Mouse (Mus musculus): ENCODE measurements around the gene Bdh2. TPM values are rescaled to one million over a fixed set of nuclear protein-coding genes. Genes with fewer than 3 reads are reported as not detected.

Bdh2 gene
- polyA plus RNA-seq, 1 experiment from 2014 or later = 2.2 TPM

DNA sequence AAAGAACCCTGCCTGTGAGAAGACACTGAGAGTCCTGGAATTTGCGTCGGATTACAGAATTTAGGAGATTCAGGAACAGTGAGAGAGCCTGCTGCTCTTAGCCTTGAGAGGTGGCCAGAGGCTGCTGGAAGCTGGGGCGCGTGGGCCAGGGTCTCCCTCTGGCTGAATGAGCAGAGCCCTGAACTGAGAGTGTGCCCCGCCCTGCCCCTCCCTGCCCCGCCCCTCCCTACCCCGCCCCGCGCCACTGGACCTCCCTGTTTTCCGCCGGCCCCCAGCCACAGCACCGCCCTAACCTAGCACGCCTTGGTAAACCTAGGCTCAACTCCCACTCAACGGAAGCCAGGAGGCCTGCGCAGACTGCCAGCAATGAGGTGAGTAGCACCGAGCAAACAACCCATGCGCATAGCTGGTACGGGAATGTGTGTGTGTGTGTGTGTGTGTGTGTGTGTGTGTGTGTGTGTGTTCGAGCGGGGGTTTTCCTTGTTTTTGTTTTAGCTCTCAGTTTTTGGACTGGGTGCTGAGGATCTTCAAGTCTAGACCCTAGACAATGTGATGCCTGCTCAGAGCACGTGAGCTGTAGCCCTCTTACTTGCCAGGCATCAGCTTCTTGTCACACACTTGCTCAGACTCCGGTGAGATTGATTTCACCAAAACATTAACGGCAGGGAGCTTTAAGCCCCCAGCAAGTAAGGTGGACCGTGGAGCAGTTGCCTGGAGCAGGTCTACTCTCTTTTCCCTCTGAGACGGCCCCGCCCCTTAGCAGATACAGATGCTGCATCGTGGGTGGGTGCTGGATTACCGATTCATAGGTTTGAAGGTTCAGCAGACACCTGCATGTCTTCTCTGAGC, 26.6 kb downstream of the Bdh2 start, which contains the start of gene Slc9b2:
Slc9b2 (plus strand) TSS at position 290 of the 849 bp plus-strand sequence.
- Histone ChIP-seq H3K4me3 (ENCODE audit: low read depth, low read length) (peak within 1 kb of the TSS; percentile 22), H3K4me2 (ENCODE audit: low read depth, low read length) (peak within 1 kb of the TSS; percentile 53), H3K36me3 (ENCODE audit: control insufficient read depth, insufficient read depth, low read length) (no peaks in the 10 kb centered on the region), H3K9ac (replicated peaks; ENCODE audit: low read depth, low read length) (peak within 1 kb of the TSS; percentile 11; the same call in 1 of the 2 replicates), H3K27ac (ENCODE audit: low read depth, low read length) (no peak within 1 kb of the TSS), H3K27me3 (ENCODE audit: control insufficient read depth, insufficient read depth, low read length) (no peaks in the 10 kb centered on the region), H3K4me1 (ENCODE audit: control insufficient read depth, insufficient read depth, low read length) (no peaks in the 10 kb centered on the region), H3K9me3 (ENCODE audit: control insufficient read depth, low read length) (no peaks in the 10 kb centered on the region)
- ATAC-seq (ENCODE audit: low read depth) = peak; percentile 82
- 13% methylated on average over 28 of the region's 28 CpGs for WGBS

DNA sequence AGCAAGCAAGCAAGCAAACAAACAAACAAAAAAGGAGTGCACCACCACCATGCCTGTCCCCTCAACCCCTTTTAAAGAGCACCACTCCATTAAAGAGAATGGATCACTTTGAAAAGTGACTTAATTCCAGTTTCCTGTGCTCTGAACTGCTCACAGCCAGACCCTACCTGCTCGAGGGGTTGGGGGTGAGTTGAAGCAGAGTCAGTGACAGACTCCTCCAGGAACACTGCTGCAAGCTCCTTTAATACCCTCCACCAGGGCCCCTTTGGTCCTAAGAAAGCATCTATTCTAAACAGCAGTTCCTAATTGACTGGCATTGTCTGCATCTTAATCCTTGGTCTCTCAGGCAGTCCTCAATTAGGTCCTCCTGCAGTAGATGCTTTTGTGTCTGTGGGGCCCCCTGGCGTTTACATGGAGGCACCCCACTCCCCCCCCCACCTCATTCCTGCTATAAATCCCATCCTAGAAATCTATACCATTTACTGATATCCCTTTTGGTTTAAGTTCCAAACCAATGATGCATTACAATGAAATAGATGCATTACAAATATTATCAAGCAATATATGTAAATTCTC, 32.0 kb downstream of the Bdh2 start:
- Histone ChIP-seq H3K27me3 (ENCODE audit: control insufficient read depth, insufficient read depth, low read length) (no peaks in the 10 kb centered on the region), H3K27ac (ENCODE audit: low read depth, low read length) (no peak overlapping the region), H3K4me3 (ENCODE audit: low read depth, low read length) (no peak overlapping the region), H3K9me3 (ENCODE audit: control insufficient read depth, low read length) (no peaks in the 10 kb centered on the region), H3K36me3 (ENCODE audit: control insufficient read depth, insufficient read depth, low read length) (no peaks in the 10 kb centered on the region), H3K4me1 (ENCODE audit: control insufficient read depth, insufficient read depth, low read length) (no peaks in the 10 kb centered on the region), H3K4me2 (ENCODE audit: low read depth, low read length) (no peak overlapping the region), H3K9ac (replicated peaks; ENCODE audit: low read depth, low read length) (no peak overlapping the region)
- no peak for ATAC-seq (ENCODE audit: low read depth)
- 29% methylated on average over 2 of the region's 2 CpGs for WGBS

DNA sequence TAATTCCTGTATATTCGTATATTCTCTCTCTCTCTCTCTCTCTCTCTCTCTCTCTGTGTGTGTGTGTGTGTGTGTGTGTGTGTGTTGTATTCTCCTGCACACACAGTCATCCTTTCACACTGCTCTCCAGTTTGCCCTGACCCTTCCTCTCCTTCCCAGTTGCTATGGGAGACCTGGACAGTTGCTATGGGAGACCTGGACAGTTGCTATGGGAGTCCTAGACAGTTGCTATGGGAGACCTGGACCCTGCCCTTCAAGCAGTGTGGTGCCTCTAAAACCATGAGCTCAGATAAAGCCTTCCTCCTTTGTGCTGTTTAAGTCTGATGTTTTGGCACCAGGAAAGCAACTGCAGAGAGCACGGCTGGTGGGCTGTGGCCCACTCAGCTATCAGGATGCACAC, 32.7 kb downstream of the Bdh2 start:
- 47% methylated on average over 2 of the region's 2 CpGs for WGBS
- no peaks in the 10 kb centered on the region for H3K9me3 ChIP-seq (ENCODE audit: control insufficient read depth, low read length)
- no peak overlapping the region for H3K4me3 ChIP-seq (ENCODE audit: low read depth, low read length)
- no peak overlapping the region for H3K27ac ChIP-seq (ENCODE audit: low read depth, low read length)
- H3K4me2 ChIP-seq (ENCODE audit: low read depth, low read length) = no peak overlapping the region
- no peak; the same call in 1 of the 2 replicates for ATAC-seq (ENCODE audit: low read depth)
- H3K36me3 ChIP-seq (ENCODE audit: control insufficient read depth, insufficient read depth, low read length) = no peaks in the 10 kb centered on the region
- H3K27me3 ChIP-seq (ENCODE audit: control insufficient read depth, insufficient read depth, low read length) = no peaks in the 10 kb centered on the region
- H3K9ac ChIP-seq (replicated peaks; ENCODE audit: low read depth, low read length) = no peak overlapping the region
- H3K4me1 ChIP-seq (ENCODE audit: control insufficient read depth, insufficient read depth, low read length) = no peaks in the 10 kb centered on the region

DNA sequence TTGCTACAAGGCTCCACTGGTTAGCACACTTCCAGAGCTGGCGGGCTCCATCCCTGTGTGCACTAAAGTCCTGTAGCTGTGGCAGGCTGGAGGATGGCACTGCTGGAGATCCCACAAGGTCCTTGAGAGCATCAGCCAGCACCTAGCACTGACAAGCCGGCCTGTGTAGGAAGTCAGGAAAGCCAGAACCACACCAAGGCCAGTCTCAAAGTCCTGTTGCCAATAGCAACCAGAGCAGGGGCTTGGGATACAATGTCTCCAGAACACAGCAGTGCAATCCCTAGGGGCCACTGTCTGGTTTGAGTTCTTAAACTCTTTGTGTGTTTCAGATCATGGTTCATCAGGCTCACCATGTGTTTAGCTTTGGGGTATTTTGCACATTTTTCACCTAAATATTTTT, 33.8 kb downstream of the Bdh2 start:
- WGBS = 67% methylated on average over 2 of the region's 2 CpGs
- H3K27ac ChIP-seq (ENCODE audit: low read depth, low read length) = no peak overlapping the region
- H3K4me2 ChIP-seq (ENCODE audit: low read depth, low read length) = no peak overlapping the region
- no peak overlapping the region for H3K4me3 ChIP-seq (ENCODE audit: low read depth, low read length)
- H3K9me3 ChIP-seq (ENCODE audit: control insufficient read depth, low read length) = no peaks in the 10 kb centered on the region
- H3K4me1 ChIP-seq (ENCODE audit: control insufficient read depth, insufficient read depth, low read length) = no peaks in the 10 kb centered on the region
- no peak overlapping the region for H3K9ac ChIP-seq (replicated peaks; ENCODE audit: low read depth, low read length)
- no peaks in the 10 kb centered on the region for H3K27me3 ChIP-seq (ENCODE audit: control insufficient read depth, insufficient read depth, low read length)
- ATAC-seq (ENCODE audit: low read depth) = no peak
- no peaks in the 10 kb centered on the region for H3K36me3 ChIP-seq (ENCODE audit: control insufficient read depth, insufficient read depth, low read length)

DNA sequence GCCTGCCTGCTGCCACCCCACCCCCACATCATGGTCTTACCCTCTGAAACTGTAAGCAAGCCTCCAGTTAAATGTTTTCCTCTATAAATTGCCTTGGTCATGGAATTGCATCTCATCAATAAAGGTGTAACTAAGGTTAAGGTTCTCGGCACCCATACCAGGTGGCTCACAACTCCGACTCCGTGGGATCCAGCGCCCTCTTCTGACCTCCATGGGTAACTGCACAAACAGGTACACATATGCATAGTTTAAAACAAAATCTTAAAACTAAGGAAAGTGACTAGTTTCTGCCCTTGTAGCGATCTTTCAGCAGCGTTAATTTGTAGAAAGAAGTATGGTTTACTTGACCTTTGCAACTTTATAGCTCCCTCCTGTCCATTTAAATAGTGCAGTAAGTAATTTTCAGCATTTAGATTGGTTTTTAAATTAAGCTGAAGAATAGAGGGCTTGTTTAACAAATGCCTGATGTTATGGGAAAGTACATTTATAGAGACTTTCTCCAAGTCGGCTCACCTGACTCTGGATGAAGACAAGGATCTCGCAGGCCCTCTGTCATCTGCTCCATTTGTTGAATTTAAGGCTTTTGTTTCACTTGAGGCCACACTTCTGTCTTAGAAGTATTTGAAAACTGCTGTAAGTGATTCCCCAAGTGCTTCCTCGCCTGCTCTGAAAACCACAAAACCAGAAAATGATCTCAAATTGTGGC, 34.9 kb downstream of the Bdh2 start:
- H3K36me3 ChIP-seq (ENCODE audit: control insufficient read depth, insufficient read depth, low read length) = no peaks in the 10 kb centered on the region
- H3K4me1 ChIP-seq (ENCODE audit: control insufficient read depth, insufficient read depth, low read length) = no peaks in the 10 kb centered on the region
- H3K27me3 ChIP-seq (ENCODE audit: control insufficient read depth, insufficient read depth, low read length) = no peaks in the 10 kb centered on the region
- no peak overlapping the region for H3K27ac ChIP-seq (ENCODE audit: low read depth, low read length)
- no peak overlapping the region for H3K4me3 ChIP-seq (ENCODE audit: low read depth, low read length)
- no peaks in the 10 kb centered on the region for H3K9me3 ChIP-seq (ENCODE audit: control insufficient read depth, low read length)
- no peak overlapping the region for H3K9ac ChIP-seq (replicated peaks; ENCODE audit: low read depth, low read length)
- 90% methylated on average over 9 of the region's 9 CpGs for WGBS
- ATAC-seq (ENCODE audit: low read depth) = no peak
- H3K4me2 ChIP-seq (ENCODE audit: low read depth, low read length) = no peak overlapping the region

DNA sequence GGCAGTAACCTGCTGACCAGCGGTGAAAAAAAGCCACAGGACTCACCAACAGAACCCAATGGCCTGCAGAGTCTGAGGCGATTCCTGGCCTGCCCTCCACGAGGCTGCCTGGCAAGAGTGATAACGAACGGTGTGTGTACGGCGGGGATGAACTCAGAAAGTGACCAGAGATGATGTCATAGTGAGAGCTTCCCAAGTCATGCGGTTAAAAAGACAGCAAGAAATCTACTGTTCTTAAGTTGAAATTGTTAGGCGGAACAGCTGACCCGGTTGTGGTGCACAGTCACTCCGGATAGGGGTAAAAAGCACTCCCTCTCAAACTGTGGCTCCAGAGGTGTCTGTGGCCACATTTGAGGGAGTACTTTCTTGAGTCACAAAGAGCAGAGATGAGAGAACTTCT, 37.3 kb downstream of the Bdh2 start:
- Histone ChIP-seq H3K4me2 (ENCODE audit: low read depth, low read length) (no peak overlapping the region), H3K9ac (replicated peaks; ENCODE audit: low read depth, low read length) (no peak overlapping the region), H3K4me1 (ENCODE audit: control insufficient read depth, insufficient read depth, low read length) (no peaks in the 10 kb centered on the region), H3K9me3 (ENCODE audit: control insufficient read depth, low read length) (no peaks in the 10 kb centered on the region), H3K27ac (ENCODE audit: low read depth, low read length) (no peak overlapping the region), H3K4me3 (ENCODE audit: low read depth, low read length) (no peak overlapping the region), H3K36me3 (ENCODE audit: control insufficient read depth, insufficient read depth, low read length) (no peaks in the 10 kb centered on the region), H3K27me3 (ENCODE audit: control insufficient read depth, insufficient read depth, low read length) (no peaks in the 10 kb centered on the region)
- 89% methylated on average over 11 of the region's 11 CpGs for WGBS
- ATAC-seq (ENCODE audit: low read depth) = no peak

DNA sequence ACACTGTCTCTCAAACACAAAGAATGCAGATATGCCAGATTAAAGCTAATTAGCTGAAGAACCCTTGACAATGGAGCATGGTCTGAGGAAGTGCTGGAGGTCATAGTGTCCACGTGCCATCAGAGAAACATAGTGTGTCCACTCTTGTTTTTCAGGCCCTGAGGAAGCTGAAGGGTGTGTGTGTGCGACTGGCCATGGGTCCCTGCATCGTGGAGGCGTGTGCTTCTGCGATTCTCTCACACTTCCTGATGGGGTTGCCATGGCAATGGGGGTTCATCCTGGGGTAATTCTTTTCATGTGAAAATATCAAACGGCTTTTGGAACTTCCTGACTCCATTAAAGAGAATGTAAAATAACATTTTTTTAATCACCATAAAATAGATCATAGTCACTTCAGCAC, 43.3 kb downstream of the Bdh2 start:
- WGBS = 24% methylated on average over 6 of the region's 6 CpGs
- no peak for ATAC-seq (ENCODE audit: low read depth)
- Histone ChIP-seq H3K36me3 (ENCODE audit: control insufficient read depth, insufficient read depth, low read length) (no peaks in the 10 kb centered on the region), H3K4me3 (ENCODE audit: low read depth, low read length) (no peak overlapping the region), H3K9me3 (ENCODE audit: control insufficient read depth, low read length) (no peaks in the 10 kb centered on the region), H3K4me2 (ENCODE audit: low read depth, low read length) (no peak overlapping the region), H3K9ac (replicated peaks; ENCODE audit: low read depth, low read length) (no peak overlapping the region), H3K4me1 (ENCODE audit: control insufficient read depth, insufficient read depth, low read length) (no peaks in the 10 kb centered on the region), H3K27me3 (ENCODE audit: control insufficient read depth, insufficient read depth, low read length) (no peaks in the 10 kb centered on the region), H3K27ac (ENCODE audit: low read depth, low read length) (no peak overlapping the region)

DNA sequence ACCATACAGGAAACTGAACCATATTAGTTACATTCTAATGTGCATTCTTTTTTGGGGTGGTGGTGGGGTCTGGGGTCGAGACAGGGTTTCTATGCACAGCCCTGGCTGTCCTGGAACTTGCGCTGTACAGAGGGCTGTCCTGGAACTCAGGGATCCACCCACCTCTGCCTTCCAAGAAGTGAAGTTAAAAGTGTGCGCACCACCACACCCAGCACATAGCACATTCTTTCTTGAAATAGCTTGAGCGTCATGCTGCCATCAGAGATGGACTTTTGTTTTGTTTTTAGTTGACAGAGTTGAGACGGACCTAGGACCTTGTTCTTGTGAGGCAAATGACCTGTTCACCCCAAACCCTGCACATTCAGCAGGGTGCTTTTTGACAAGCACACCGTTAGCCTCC, 46.2 kb downstream of the Bdh2 start:
- Histone ChIP-seq H3K36me3 (ENCODE audit: control insufficient read depth, insufficient read depth, low read length) (no peaks in the 10 kb centered on the region), H3K27ac (ENCODE audit: low read depth, low read length) (no peak overlapping the region), H3K9me3 (ENCODE audit: control insufficient read depth, low read length) (no peaks in the 10 kb centered on the region), H3K9ac (replicated peaks; ENCODE audit: low read depth, low read length) (no peak overlapping the region), H3K4me2 (ENCODE audit: low read depth, low read length) (no peak overlapping the region), H3K27me3 (ENCODE audit: control insufficient read depth, insufficient read depth, low read length) (no peaks in the 10 kb centered on the region), H3K4me3 (ENCODE audit: low read depth, low read length) (no peak overlapping the region), H3K4me1 (ENCODE audit: control insufficient read depth, insufficient read depth, low read length) (no peaks in the 10 kb centered on the region)
- 79% methylated on average over 6 of the region's 6 CpGs for WGBS
- no peak for ATAC-seq (ENCODE audit: low read depth)

DNA sequence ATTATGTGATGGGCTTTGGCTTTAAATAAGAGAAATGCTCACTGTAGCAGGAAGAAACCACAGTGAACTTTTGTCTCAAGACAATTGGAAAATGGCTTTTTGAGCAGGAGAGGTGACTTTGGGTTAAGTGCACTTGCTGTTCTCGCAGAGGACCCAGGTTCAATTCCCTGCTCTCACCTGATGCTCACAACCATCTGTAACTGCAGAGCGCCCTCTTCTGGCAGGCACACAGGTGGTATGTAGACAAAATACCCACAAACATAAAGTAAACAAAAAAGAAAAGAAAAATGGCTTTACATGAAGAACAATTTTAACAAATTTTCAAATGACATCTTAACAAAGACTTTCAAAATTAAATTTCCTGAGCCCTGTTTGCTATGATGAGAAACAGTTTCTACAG, 46.6 kb downstream of the Bdh2 start:
- 53% methylated on average over 2 of the region's 2 CpGs for WGBS
- no peaks in the 10 kb centered on the region for H3K36me3 ChIP-seq (ENCODE audit: control insufficient read depth, insufficient read depth, low read length)

More for the DNA sequence above, 46.6 kb downstream of the Bdh2 start:
- Histone ChIP-seq H3K9ac (replicated peaks; ENCODE audit: low read depth, low read length) (no peak overlapping the region), H3K27ac (ENCODE audit: low read depth, low read length) (no peak overlapping the region), H3K27me3 (ENCODE audit: control insufficient read depth, insufficient read depth, low read length) (no peaks in the 10 kb centered on the region), H3K4me2 (ENCODE audit: low read depth, low read length) (no peak overlapping the region), H3K4me3 (ENCODE audit: low read depth, low read length) (no peak overlapping the region), H3K9me3 (ENCODE audit: control insufficient read depth, low read length) (no peaks in the 10 kb centered on the region), H3K4me1 (ENCODE audit: control insufficient read depth, insufficient read depth, low read length) (no peaks in the 10 kb centered on the region)
- no peak for ATAC-seq (ENCODE audit: low read depth)
